Mouse (Mus musculus) forebrain, postnatal 0 days (tissue): ENCODE measurements at regions not wholly inside any gene's neighbourhood (a gene's known extent, or its start where the extent isn't known, plus 50 kb on each side); places are given as distances from the start of the nearest gene placed in this dataset.

Source experiments
- ATAC-seq: fragments of 200-750 bp; cut with Nextera tagmentation; 2 replicates; pipeline ENCODE4 v1.8.0; 2017; ENCODE audit warnings: mild to moderate bottlenecking, moderate library complexity
- DNase-seq: peaks from one replicate; pipeline ENCODE4 v3.0.0-alpha.2; 2015
- H3K27ac ChIP-seq: fragments of 300-500 bp; sonication (generic); 2 replicates; pipeline ENCODE4 v1.5.1; 2014; ENCODE audit warnings: low read depth, mild to moderate bottlenecking, antibody characterized with exemption, low read length, moderate library complexity, mixed read lengths
- H3K27me3 ChIP-seq: fragments of 300-500 bp; sonication (generic); 2 replicates; pipeline ENCODE4 v1.6.1; 2014; ENCODE audit warnings: mild to moderate bottlenecking, low read length, mixed read lengths; ENCODE audit not compliant: insufficient read depth
- H3K36me3 ChIP-seq: fragments of 300-500 bp; sonication (generic); 2 replicates; pipeline ENCODE4 v1.6.1; 2014; ENCODE audit warnings: mild to moderate bottlenecking, moderate library complexity; ENCODE audit not compliant: insufficient read depth
- H3K4me1 ChIP-seq: fragments of 300-500 bp; sonication (generic); 2 replicates; pipeline ENCODE4 v1.6.1; 2014; ENCODE audit warnings: antibody characterized with exemption; ENCODE audit not compliant: insufficient read depth
- H3K4me2 ChIP-seq: fragments of 300-500 bp; sonication (generic); 2 replicates; pipeline ENCODE4 v1.6.1; 2014; ENCODE audit warnings: low read depth, mild to moderate bottlenecking, moderate library complexity
- H3K4me3 ChIP-seq: fragments of 300-500 bp; sonication (generic); 2 replicates; pipeline ENCODE4 v1.5.1; 2014; ENCODE audit warnings: low read depth, low read length, mixed read lengths
- H3K9ac ChIP-seq: fragments of 300-500 bp; sonication (generic); 2 replicates; pipeline ENCODE4 v1.6.1; 2014; ENCODE audit warnings: mild to moderate bottlenecking
- H3K9me3 ChIP-seq: fragments of 300-500 bp; sonication (generic); 2 replicates; pipeline ENCODE4 v1.6.1; 2016; ENCODE audit warnings: low read length
- CTCF ChIP-seq: sonication (generic); IDR thresholded peaks from 2 replicates; pipeline ENCODE4 v1.5.1; 2016; ENCODE audit warnings: antibody characterized with exemption, control low read depth, low read depth
- WGBS: fragments of 180-500 bp; shearing (Covaris S2); extraction: QIAGEN DNeasy Blood & Tissue Kit; methylation state at CpG from one replicate; pipeline ENCODE4 v1.1.7; 2014; 5-methylcytosine and 5-hydroxymethylcytosine counted together

GRCm38 (mm10) chr1:13839619-13840308, 2253.4 kb downstream of the 4930444P10Rik start:
- 82% methylated on average over 11 of the region's 11 CpGs for WGBS
- Histone ChIP-seq H3K4me3 (no peak overlapping the region), H3K9me3 (no peaks in the 10 kb centered on the region), H3K27me3 (no peaks in the 10 kb centered on the region), H3K4me1 (no peaks in the 10 kb centered on the region), H3K9ac (no peak overlapping the region), H3K36me3 (no peaks in the 10 kb centered on the region), H3K4me2 (no peak overlapping the region), H3K27ac (no peak overlapping the region)
- no peak for TF ChIP-seq CTCF
- DNase-seq = no peak
- ATAC-seq = no peak

GRCm38 (mm10) chr1:13834860-13835840, 2258.0 kb downstream of the 4930444P10Rik start:
- H3K36me3 ChIP-seq = no peaks in the 10 kb centered on the region
- no peak overlapping the region for H3K4me3 ChIP-seq
- H3K4me2 ChIP-seq = no peak overlapping the region
- WGBS = 66% methylated on average over 12 of the region's 12 CpGs
- no peak for TF ChIP-seq CTCF
- H3K4me1 ChIP-seq = no peaks in the 10 kb centered on the region
- no peak overlapping the region for H3K9ac ChIP-seq
- ATAC-seq (peak; percentile 50; the same call in 1 of the 2 replicates), DNase-seq (no peak)
- no peak overlapping the region for H3K27ac ChIP-seq
- H3K27me3 ChIP-seq = no peaks in the 10 kb centered on the region
- no peaks in the 10 kb centered on the region for H3K9me3 ChIP-seq

GRCm38 (mm10) chr1:13807786-13808185, 2285.3 kb downstream of the 4930444P10Rik start:
- no peaks in the 10 kb centered on the region for H3K9me3 ChIP-seq
- WGBS = 74% methylated on average over 4 of the region's 4 CpGs
- H3K4me2 ChIP-seq = no peak overlapping the region
- no peak overlapping the region for H3K4me3 ChIP-seq
- no peak overlapping the region for H3K9ac ChIP-seq
- no peak overlapping the region for H3K27ac ChIP-seq
- no peaks in the 10 kb centered on the region for H3K4me1 ChIP-seq
- H3K36me3 ChIP-seq = no peaks in the 10 kb centered on the region
- no peaks in the 10 kb centered on the region for H3K27me3 ChIP-seq
- no peak for TF ChIP-seq CTCF
- no peak for ATAC-seq
- no peak for DNase-seq

DNA sequence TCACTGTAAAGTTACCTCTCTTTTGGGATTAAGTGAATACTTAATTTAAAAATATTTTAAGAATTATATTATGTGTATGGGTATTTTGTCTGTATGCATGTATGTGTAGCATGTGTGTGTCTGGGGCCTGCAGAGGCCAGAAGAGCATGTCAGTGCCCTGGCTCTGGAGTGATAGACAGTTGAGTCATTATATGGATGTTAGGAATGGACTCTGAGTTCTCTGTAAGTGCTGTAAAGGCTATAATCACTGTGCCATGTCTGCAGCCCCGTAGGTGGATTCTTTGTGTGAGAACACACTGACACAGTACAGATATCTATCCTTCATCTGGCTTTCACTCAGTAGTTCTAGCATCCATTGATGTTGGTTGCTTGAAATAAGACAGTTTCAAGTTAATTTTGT, 2292.7 kb downstream of the 4930444P10Rik start:
- Histone ChIP-seq H3K4me1 (no peaks in the 10 kb centered on the region), H3K9ac (no peak overlapping the region), H3K4me3 (no peak overlapping the region), H3K27me3 (no peaks in the 10 kb centered on the region), H3K4me2 (no peak overlapping the region), H3K27ac (no peak overlapping the region), H3K9me3 (no peaks in the 10 kb centered on the region), H3K36me3 (no peaks in the 10 kb centered on the region)
- DNase-seq = no peak
- 78% methylated on average over 1 of the region's 1 CpGs for WGBS
- no peak for ATAC-seq
- TF ChIP-seq CTCF = no peak

DNA sequence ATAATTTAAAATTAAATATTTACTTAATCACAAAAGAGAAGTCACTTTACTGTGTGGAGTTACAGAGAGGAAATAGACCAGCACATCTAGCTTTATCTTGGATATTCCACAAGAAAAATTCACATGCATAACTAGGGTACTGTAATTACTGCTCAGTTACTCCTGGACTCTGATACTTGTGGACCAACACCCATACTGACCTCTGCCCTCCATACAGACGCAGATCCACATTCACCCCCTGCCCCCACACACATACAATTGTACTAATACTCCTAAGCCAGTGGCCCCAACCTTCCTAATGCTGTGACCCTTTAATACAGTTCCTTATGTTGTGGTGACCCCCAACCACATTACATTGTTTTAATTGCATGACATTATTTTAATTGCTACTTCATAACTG, 2294.3 kb downstream of the 4930444P10Rik start:
- no peak overlapping the region for H3K27ac ChIP-seq
- no peak for TF ChIP-seq CTCF
- no peak for DNase-seq
- 74% methylated on average over 1 of the region's 1 CpGs for WGBS
- H3K27me3 ChIP-seq = no peaks in the 10 kb centered on the region
- no peaks in the 10 kb centered on the region for H3K4me1 ChIP-seq
- no peak overlapping the region for H3K9ac ChIP-seq
- ATAC-seq = no peak
- H3K9me3 ChIP-seq = no peaks in the 10 kb centered on the region
- H3K36me3 ChIP-seq = no peaks in the 10 kb centered on the region
- H3K4me3 ChIP-seq = no peak overlapping the region
- no peak overlapping the region for H3K4me2 ChIP-seq

- no peak for ATAC-seq
- Histone ChIP-seq H3K4me1 (no peaks in the 10 kb centered on the region), H3K9ac (no peak overlapping the region), H3K4me2 (no peak overlapping the region), H3K27ac (no peak overlapping the region), H3K27me3 (no peaks in the 10 kb centered on the region), H3K9me3 (no peaks in the 10 kb centered on the region), H3K36me3 (no peaks in the 10 kb centered on the region), H3K4me3 (no peak overlapping the region)
- no peak for TF ChIP-seq CTCF
- no peak for DNase-seq
Measured at GRCm38 (mm10) chr1:13795196-13795595, 2297.9 kb downstream of the 4930444P10Rik start.

GRCm38 (mm10) chr1:13789318-13790085, 2303.6 kb downstream of the 4930444P10Rik start:
- H3K4me1 ChIP-seq = no peaks in the 10 kb centered on the region
- ATAC-seq = peak; percentile 94
- no peak overlapping the region for H3K9ac ChIP-seq
- H3K27me3 ChIP-seq = no peaks in the 10 kb centered on the region
- H3K4me2 ChIP-seq = peak overlapping the region; percentile 39
- 34% methylated on average over 13 of the region's 13 CpGs for WGBS
- peak; percentile 92 for DNase-seq
- no peaks in the 10 kb centered on the region for H3K9me3 ChIP-seq
- H3K27ac ChIP-seq = no peak overlapping the region
- H3K4me3 ChIP-seq = no peak overlapping the region
- peak; percentile 92 for TF ChIP-seq CTCF
- H3K36me3 ChIP-seq = no peaks in the 10 kb centered on the region
